Mouse (Mus musculus) megakaryocyte progenitor cell, adult 5-6 weeks (primary cell): ENCODE measurements around the gene Paqr3. TPM values are rescaled to one million over a fixed set of nuclear protein-coding genes. Genes with fewer than 3 reads are reported as not detected.
A peak's percentile ranks its signal among the peaks of the same experiment; 100 is the strongest.

Experiments used
- ATAC-seq: replicated peaks from 2 replicates; pipeline ENCODE4 v1.8.0; 2016; ENCODE audit warnings: mild to moderate bottlenecking, moderate TSS enrichment, inconsistent platforms; ENCODE audit not compliant: poor library complexity
- total RNA-seq, 2 experiments: library from RNA; stranded (forward) in 1 of 2; stranded (reverse) in 1 of 2; fragments of 157-497, 149-512 nt in 1 of 2; fragments of 200-1000 nt in 1 of 2; gene quantifications; 2 replicates each; pipeline versions ENCODE4 v1.2.3 to v1.2.4; 2015 to 2017

Paqr3 gene
- total RNA-seq, 2 experiments from 2014 or later: 4.7 to 6.2 TPM

- no peak for ATAC-seq
Measured at GRCm38 (mm10) chr5:97087030-97087630, 24.3 kb downstream of the Paqr3 start.

- ATAC-seq: no peak
Measured at GRCm38 (mm10) chr5:97085071-97085470, 26.3 kb downstream of the Paqr3 start.

- no peak for ATAC-seq
Measured at GRCm38 (mm10) chr5:97084541-97084940, 26.9 kb downstream of the Paqr3 start.

GRCm38 (mm10) chr5:97083701-97084100 is 27.7 kb downstream of the Paqr3 start:
- no peak for ATAC-seq

- ATAC-seq: no peak
Measured at GRCm38 (mm10) chr5:97081481-97081880, 29.9 kb downstream of the Paqr3 start.

GRCm38 (mm10) chr5:97078641-97079040 is 32.8 kb downstream of the Paqr3 start:
- ATAC-seq: no peak

- ATAC-seq: no peak
Measured at GRCm38 (mm10) chr5:97077676-97078075, 33.7 kb downstream of the Paqr3 start.

GRCm38 (mm10) chr5:97076167-97076566 is 35.2 kb downstream of the Paqr3 start:
- no peak for ATAC-seq

GRCm38 (mm10) chr5:97075476-97076151 is 35.8 kb downstream of the Paqr3 start:
- ATAC-seq: no peak

- no peak for ATAC-seq
Measured at GRCm38 (mm10) chr5:97065746-97066145, 45.6 kb downstream of the Paqr3 start.

- no peak for ATAC-seq
Measured at GRCm38 (mm10) chr5:97062041-97062440, 49.4 kb downstream of the Paqr3 start.

- ATAC-seq: no peak
Measured at GRCm38 (mm10) chr5:97060864-97061263, 50.5 kb downstream of the Paqr3 start.

- ATAC-seq: no peak
Measured at GRCm38 (mm10) chr5:97056791-97057450, 54.5 kb downstream of the Paqr3 start.

GRCm38 (mm10) chr5:97056359-97056758 is 55.0 kb downstream of the Paqr3 start:
- ATAC-seq: no peak

GRCm38 (mm10) chr5:97055511-97056068 is 55.8 kb downstream of the Paqr3 start:
- peak; percentile 97 for ATAC-seq

GRCm38 (mm10) chr5:97054801-97055200 is 56.6 kb downstream of the Paqr3 start:
- no peak for ATAC-seq

GRCm38 (mm10) chr5:97054166-97054565 is 57.2 kb downstream of the Paqr3 start:
- no peak for ATAC-seq

- no peak for ATAC-seq
Measured at GRCm38 (mm10) chr5:97048905-97049304, 62.5 kb downstream of the Paqr3 start.

GRCm38 (mm10) chr5:97046680-97047079 is 64.7 kb downstream of the Paqr3 start:
- no peak for ATAC-seq

GRCm38 (mm10) chr5:97045260-97045659 is 66.1 kb downstream of the Paqr3 start:
- ATAC-seq: no peak
